Comparison of ENCODE assay signal across 12 mouse cellular contexts in the genomic region with DNA sequence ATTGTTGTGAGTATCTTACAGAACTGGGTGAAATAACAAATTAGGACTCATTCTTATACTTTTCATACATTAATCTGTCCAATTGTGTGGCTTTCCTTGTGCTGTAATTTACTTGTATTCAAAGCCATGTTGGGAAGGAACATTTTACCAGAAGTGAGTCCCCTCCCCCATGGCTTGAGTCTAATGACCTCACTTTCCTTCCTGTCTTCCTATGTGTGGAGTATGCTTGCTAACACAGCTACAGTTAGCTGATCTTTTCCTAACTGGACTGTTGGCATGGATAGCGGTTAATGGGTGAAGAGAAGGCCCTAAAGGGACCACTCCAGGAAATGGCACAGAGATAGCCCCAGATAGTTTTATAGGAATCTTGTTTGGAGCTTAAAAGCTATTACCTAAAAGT. TPM values are rescaled to one million over a fixed set of nuclear protein-coding genes. Genes with fewer than 3 reads are reported as not detected.
DNase-seq lines count a peak whose midpoint lies in the region; ATAC-seq and TF ChIP-seq lines count a peak whose summit lies in the region.
"Had no signal": no experiment of that assay in that cellular context is flagged by ENCODE, and none has a peak within 500 bp of the region (broad histone marks: within the 10 kb centered on the region; RNA-seq: fewer than 3 reads in every experiment).

No protein-coding gene starts in this region.

- no peak for TF ChIP-seq POLR2A in MEL (IDR thresholded peaks at IDR 0.05; ENCODE audit: control insufficient read depth in 1 of 2, insufficient read depth in 1 of 2, low read depth in 1 of 2, low read length in 2 of 2, poor library complexity in 1 of 2)

- H3K4me2 ChIP-seq in intestine, embryonic 14.5 days (ENCODE audit: low read length): no peak overlapping the region
- H3K4me2 ChIP-seq in intestine, embryonic 16.5 days (ENCODE audit: low read depth, low read length): no peak overlapping the region
- H3K4me2 ChIP-seq in hindbrain, embryonic 14.5 days (replicated peaks): no peak overlapping the region

- no peak for DNase-seq in intestine, embryonic 14.5 days (ENCODE audit: low spot score)
- DNase-seq in MEL (ENCODE audit: low read depth, low spot score): peak; percentile 27
- DNase-seq in heart, adult 9 months (ENCODE audit: low spot score in 2 of 2): peak; percentile 42 to 55
- peak; percentile 36 to 44 for DNase-seq in kidney, postnatal 36 days
- DNase-seq in left cerebral cortex, postnatal 25 days (ENCODE audit: low spot score in 2 of 2): no peak
- no peak for DNase-seq in adrenal gland, postnatal 10 days
- DNase-seq in hindbrain, embryonic 14.5 days (ENCODE audit: low spot score): no peak
- DNase-seq: layer of hippocampus, adult 9-11 months had no signal

- no peak overlapping the region for H3K4me3 ChIP-seq in intestine, embryonic 14.5 days (ENCODE audit: low read depth, low read length)
- no peak overlapping the region for H3K4me3 ChIP-seq in intestine, embryonic 16.5 days (ENCODE audit: low read length)
- no peak overlapping the region for H3K4me3 ChIP-seq in MEL (ENCODE audit: control insufficient read depth in 1 of 2, insufficient read depth in 1 of 2, low read depth in 2 of 2, low read length in 2 of 2)
- H3K4me3 ChIP-seq in hindbrain, embryonic 14.5 days (replicated peaks; ENCODE audit: low read length): no peak overlapping the region

- TF ChIP-seq RAD21 in MEL (IDR thresholded peaks at IDR 0.05; ENCODE audit: low read depth, low read length): no peak

- intact Hi-C loops in left cerebral cortex, postnatal 25 days (cut with DNase I): no loop called here

- TF ChIP-seq EP300 in MEL (IDR thresholded peaks at IDR 0.05; ENCODE audit: low read depth in 1 of 2, low read length in 2 of 2): no peak

- no peaks in the 10 kb centered on the region for H3K9me3 ChIP-seq in intestine, embryonic 14.5 days (ENCODE audit: control insufficient read depth, low read length)
- no peaks in the 10 kb centered on the region for H3K9me3 ChIP-seq in intestine, embryonic 16.5 days (ENCODE audit: control insufficient read depth, low read length)
- H3K9me3 ChIP-seq in MEL (replicated peaks; ENCODE audit: insufficient read depth, low read length): no peaks in the 10 kb centered on the region
- H3K9me3 ChIP-seq in hindbrain, embryonic 14.5 days (ENCODE audit: control insufficient read depth, low read length): no peaks in the 10 kb centered on the region

- peak overlapping the region; percentile 20; the same call in 1 of the 2 replicates for H3K27ac ChIP-seq in intestine, embryonic 14.5 days (ENCODE audit: low read depth)
- no peak overlapping the region for H3K27ac ChIP-seq in intestine, embryonic 16.5 days (ENCODE audit: low read length)
- H3K27ac ChIP-seq in MEL (ENCODE audit: control insufficient read depth, low read depth, low read length): no peak overlapping the region
- no peak overlapping the region for H3K27ac ChIP-seq in hindbrain, embryonic 14.5 days
- H3K27ac ChIP-seq: liver, embryonic 14.5 days had no signal

- H3K27me3 ChIP-seq in intestine, embryonic 14.5 days (replicated peaks; ENCODE audit: control insufficient read depth, insufficient read depth, low read length): no peaks in the 10 kb centered on the region
- no peaks in the 10 kb centered on the region for H3K27me3 ChIP-seq in intestine, embryonic 16.5 days (replicated peaks; ENCODE audit: control insufficient read depth, insufficient read depth, low read length)
- no peaks in the 10 kb centered on the region for H3K27me3 ChIP-seq in MEL (ENCODE audit: control insufficient read depth in 1 of 2, insufficient read depth in 2 of 2, low read length in 2 of 2)
- H3K27me3 ChIP-seq in hindbrain, embryonic 14.5 days (ENCODE audit: control insufficient read depth, insufficient read depth, low read length): no peaks in the 10 kb centered on the region
- H3K27me3 ChIP-seq: CH12.LX had no signal

- WGBS in intestine, embryonic 14.5 days: 86% methylated on average over 1 of the region's 1 CpGs
- 79% methylated on average over 1 of the region's 1 CpGs for WGBS in intestine, embryonic 16.5 days
- 90% methylated on average over 1 of the region's 1 CpGs for WGBS in hindbrain, embryonic 14.5 days

- no peaks in the 10 kb centered on the region for H3K4me1 ChIP-seq in intestine, embryonic 14.5 days (replicated peaks; ENCODE audit: control insufficient read depth, insufficient read depth, low read length)
- H3K4me1 ChIP-seq in intestine, embryonic 16.5 days (ENCODE audit: control insufficient read depth, insufficient read depth, low read length): no peaks in the 10 kb centered on the region
- H3K4me1 ChIP-seq in MEL (ENCODE audit: control insufficient read depth in 1 of 2, insufficient read depth in 2 of 2, low read length in 2 of 2): peaks cover 0 to 9% of the 10 kb centered on the region in 2 experiments; a peak in 3 of 4 replicates
- H3K4me1 ChIP-seq in hindbrain, embryonic 14.5 days (replicated peaks; ENCODE audit: control insufficient read depth, insufficient read depth, low read length): no peaks in the 10 kb centered on the region

- H3K79me2 ChIP-seq in MEL (ENCODE audit: control insufficient read depth, insufficient read depth, low read length, poor library complexity): peaks cover 1% of the 10 kb centered on the region; the same call in 1 of the 2 replicates

- H3K9ac ChIP-seq in intestine, embryonic 14.5 days (ENCODE audit: low read length): no peak overlapping the region
- H3K9ac ChIP-seq in intestine, embryonic 16.5 days (ENCODE audit: low read depth, low read length): no peak overlapping the region
- H3K9ac ChIP-seq in MEL (ENCODE audit: control insufficient read depth, low read depth, low read length, poor library complexity, severe bottlenecking): no peak overlapping the region
- H3K9ac ChIP-seq in hindbrain, embryonic 14.5 days: no peak overlapping the region
- H3K9ac ChIP-seq: liver, embryonic 14.5 days had no signal

- no peak for TF ChIP-seq CTCF in MEL (IDR thresholded peaks at IDR 0.05 in 2 of 3, conservative IDR thresholded peaks at IDR 0.05 in 1 of 3; ENCODE audit: control insufficient read depth in 1 of 3, insufficient read depth in 1 of 3, low read depth in 2 of 3, low read length in 3 of 3, poor library complexity in 1 of 3, severe bottlenecking in 1 of 3)

- peaks cover 19% of the 10 kb centered on the region; the same call in 1 of the 2 replicates for H3K36me3 ChIP-seq in intestine, embryonic 14.5 days (ENCODE audit: control insufficient read depth, insufficient read depth, low read length)
- peaks cover 2% of the 10 kb centered on the region; the same call in 1 of the 2 replicates for H3K36me3 ChIP-seq in intestine, embryonic 16.5 days (ENCODE audit: control insufficient read depth, insufficient read depth, low read length)
- peaks cover 0 to 11% of the 10 kb centered on the region in 2 experiments; a peak in 2 of 4 replicates for H3K36me3 ChIP-seq in MEL (ENCODE audit: control insufficient read depth in 1 of 2, insufficient read depth in 2 of 2, low read length in 2 of 2)
- peaks cover under 1% of the 10 kb centered on the region for H3K36me3 ChIP-seq in hindbrain, embryonic 14.5 days (replicated peaks; ENCODE audit: control insufficient read depth, insufficient read depth)

- no peak for ATAC-seq in intestine, embryonic 14.5 days (replicated peaks; ENCODE audit: low FRiP score, low TSS enrichment, low read depth)
- ATAC-seq in intestine, embryonic 16.5 days: no peak
- no peak for ATAC-seq in hindbrain, embryonic 14.5 days (ENCODE audit: low FRiP score)
- ATAC-seq: forebrain, embryonic 14.5 days had no signal

TF ChIP-seq in MEL, 35 proteins besides CTCF, POLR2A, EP300 and RAD21:
- no peak for TF ChIP-seq NELFE (IDR thresholded peaks at IDR 0.05; ENCODE audit: low read depth, low read length)
- TF ChIP-seq ELF1 (IDR thresholded peaks at IDR 0.05; ENCODE audit: low read depth, low read length): no peak
- no peak for TF ChIP-seq GABPA (IDR thresholded peaks at IDR 0.05; ENCODE audit: low read depth, low read length)
- no peak for TF ChIP-seq SIN3A (IDR thresholded peaks at IDR 0.05; ENCODE audit: low read length)
- no peak for TF ChIP-seq MAFK (IDR thresholded peaks at IDR 0.05; ENCODE audit: borderline replicate concordance, low read depth, low read length)
- TF ChIP-seq POLR2AphosphoS5 (IDR thresholded peaks at IDR 0.05; ENCODE audit: borderline replicate concordance, low read depth, low read length): no peak
- TF ChIP-seq SMC3 (IDR thresholded peaks at IDR 0.05; ENCODE audit: low read depth, low read length): no peak
- no peak for TF ChIP-seq GATA1 (IDR thresholded peaks at IDR 0.05; ENCODE audit: low read depth, low read length)

RNA-seq across cellular contexts. Expression of gene Map3k3, which starts 13.8 kb away (rescaled TPM):
- 22.3 and 23.0 TPM in 2 replicates for polyA plus RNA-seq in intestine, embryonic 14.5 days (2014; fragmentation: Nextera tagmentation; extraction: Ambion mirVana)
- 5.7 and 6.1 TPM in 2 replicates for polyA plus RNA-seq in intestine, embryonic 16.5 days (2015; fragmentation: Nextera tagmentation; extraction: Ambion mirVana)
- total RNA-seq in MEL (2012; rRNA removed): 10.5 and 14.6 TPM in 2 replicates
- polyA plus RNA-seq in MEL (2012; ENCODE audit: insufficient read depth in 1 of 2, insufficient read length in 2 of 2, low read depth in 1 of 2, low replicate concordance in 2 of 2, missing spikeins in 1 of 2): 10 to 100 TPM in 1 of 2 experiments, not detected in 1; 14.3 TPM
- 10 to 100 TPM; 25.1 to 29.5 TPM for total RNA-seq in left cerebral cortex, postnatal 25 days (2021)
- total RNA-seq in adrenal gland, postnatal 10 days (2021): 10 to 100 TPM; 44.3 to 48.8 TPM
- polyA plus RNA-seq in hindbrain, embryonic 14.5 days (2014; fragmentation: Nextera tagmentation; extraction: Ambion mirVana): 16.5 and 18.7 TPM in 2 replicates

RNA-seq across cellular contexts. Expression of gene Taco1, which starts 32.4 kb away (rescaled TPM):
- 8.8 and 10.3 TPM in 2 replicates for polyA plus RNA-seq in intestine, embryonic 14.5 days (2014; fragmentation: Nextera tagmentation; extraction: Ambion mirVana)
- 14.0 and 17.7 TPM in 2 replicates for polyA plus RNA-seq in intestine, embryonic 16.5 days (2015; fragmentation: Nextera tagmentation; extraction: Ambion mirVana)
- 33.3 and 35.0 TPM in 2 replicates for total RNA-seq in MEL (2012; rRNA removed)
- polyA plus RNA-seq in MEL (2012; ENCODE audit: insufficient read depth in 1 of 2, insufficient read length in 2 of 2, low read depth in 1 of 2, low replicate concordance in 2 of 2, missing spikeins in 1 of 2): 10 to 100 TPM in 1 of 2 experiments, not detected in 1; 33.1 TPM
- 10 to 100 TPM; 18.0 to 18.6 TPM for total RNA-seq in left cerebral cortex, postnatal 25 days (2021)
- 10 to 100 TPM; 40.8 to 52.4 TPM for total RNA-seq in adrenal gland, postnatal 10 days (2021)
- 5.0 and 5.9 TPM in 2 replicates for polyA plus RNA-seq in hindbrain, embryonic 14.5 days (2014; fragmentation: Nextera tagmentation; extraction: Ambion mirVana)

Comparison
In these comparisons a context has a peak if more than half of its experiments do, and no peak if none do; other contexts are left out.
1. DNase-seq: peak in MEL (single experiment), heart, adult 9 months (2 of 2) and kidney, postnatal 36 days (2 of 2); none in intestine, embryonic 14.5 days (single experiment), left cerebral cortex, postnatal 25 days (0 of 2), adrenal gland, postnatal 10 days (single experiment) and hindbrain, embryonic 14.5 days (single experiment).